Mouse (Mus musculus) hindbrain, postnatal 0 days (tissue): ENCODE measurements at regions not wholly inside any gene's neighbourhood (a gene's known extent, or its start where the extent isn't known, plus 50 kb on each side); places are given as distances from the start of the nearest gene placed in this dataset.

ENCODE experiments used
- ATAC-seq: fragments of 200-750 bp; cut with Nextera tagmentation; 2 replicates; pipeline ENCODE4 v1.8.0; 2017; ENCODE audit warnings: mild to moderate bottlenecking, moderate TSS enrichment, moderate library complexity
- DNase-seq: peaks from one replicate; pipeline ENCODE4 v3.0.0-alpha.2; 2015; ENCODE audit warnings: low spot score
- H3K27ac ChIP-seq: fragments of 300-500 bp; sonication (generic); 2 replicates; pipeline ENCODE4 v1.5.1; 2014; ENCODE audit warnings: mild to moderate bottlenecking
- H3K27me3 ChIP-seq: fragments of 300-500 bp; sonication (generic); 2 replicates; pipeline ENCODE4 v1.6.1; 2014; ENCODE audit warnings: low read length, mixed read lengths; ENCODE audit not compliant: insufficient read depth
- H3K36me3 ChIP-seq: fragments of 300-500 bp; sonication (generic); 2 replicates; pipeline ENCODE4 v1.6.1; 2014; ENCODE audit warnings: low read length, mixed read lengths; ENCODE audit not compliant: insufficient read depth
- H3K4me1 ChIP-seq: fragments of 300-500 bp; sonication (generic); 2 replicates; pipeline ENCODE4 v1.6.1; 2014; ENCODE audit warnings: antibody characterized with exemption, low read length, mixed read lengths; ENCODE audit not compliant: insufficient read depth
- H3K4me2 ChIP-seq: fragments of 300-500 bp; sonication (generic); 2 replicates; pipeline ENCODE4 v1.6.1; 2014; ENCODE audit warnings: low read depth, mild to moderate bottlenecking, low read length, moderate library complexity, mixed read lengths
- H3K4me3 ChIP-seq: fragments of 300-500 bp; sonication (generic); 2 replicates; pipeline ENCODE4 v1.5.1; 2014; ENCODE audit warnings: low read length
- H3K9ac ChIP-seq: fragments of 300-500 bp; sonication (generic); replicated peaks from 2 replicates; pipeline ENCODE4 v1.6.1; 2014; ENCODE audit warnings: mild to moderate bottlenecking, low read length, moderate library complexity, mixed read lengths
- H3K9me3 ChIP-seq: fragments of 300-500 bp; sonication (generic); 2 replicates; pipeline ENCODE4 v1.6.1; 2016; ENCODE audit warnings: low read length, mixed read lengths
- CTCF ChIP-seq: IDR thresholded peaks from 2 replicates; pipeline ENCODE4 v1.5.1; 2016; ENCODE audit warnings: antibody characterized with exemption, control low read depth, low read depth
- WGBS: fragments of 180-500 bp; shearing (Covaris S2); extraction: QIAGEN DNeasy Blood & Tissue Kit; methylation state at CpG from one replicate; pipeline ENCODE4 v1.1.7; 2014; 5-methylcytosine and 5-hydroxymethylcytosine counted together

DNA sequence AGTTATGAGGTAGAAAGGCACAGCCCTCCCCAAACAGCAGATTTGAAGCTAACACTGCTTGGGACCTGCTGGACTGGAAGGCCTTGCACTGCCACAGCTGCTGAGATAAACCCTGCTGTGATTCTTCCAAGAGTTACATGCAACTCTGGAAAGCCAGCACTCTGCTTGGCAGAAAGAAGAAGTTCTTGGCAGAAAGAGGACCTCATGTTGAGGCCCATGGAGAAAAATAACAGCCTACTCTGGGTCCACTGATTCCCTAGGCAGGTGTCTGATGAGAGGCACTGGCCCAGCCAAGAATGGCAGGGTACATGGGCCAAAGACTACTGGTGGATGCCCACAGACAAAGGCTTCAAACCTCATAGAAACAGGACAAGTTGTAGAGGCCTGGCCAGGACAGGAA, 714.0 kb upstream of the Igfbp3 start:
- H3K36me3 ChIP-seq, result no peaks in the 10 kb centered on the region
- no peaks in the 10 kb centered on the region for H3K27me3 ChIP-seq
- no peak for ATAC-seq
- no peak overlapping the region for H3K9ac ChIP-seq
- no peak for TF ChIP-seq CTCF
- no peak overlapping the region for H3K4me3 ChIP-seq
- no peaks in the 10 kb centered on the region for H3K4me1 ChIP-seq
- no peak overlapping the region for H3K27ac ChIP-seq
- H3K9me3 ChIP-seq, result no peaks in the 10 kb centered on the region
- no peak overlapping the region for H3K4me2 ChIP-seq
- no peak for DNase-seq

DNA sequence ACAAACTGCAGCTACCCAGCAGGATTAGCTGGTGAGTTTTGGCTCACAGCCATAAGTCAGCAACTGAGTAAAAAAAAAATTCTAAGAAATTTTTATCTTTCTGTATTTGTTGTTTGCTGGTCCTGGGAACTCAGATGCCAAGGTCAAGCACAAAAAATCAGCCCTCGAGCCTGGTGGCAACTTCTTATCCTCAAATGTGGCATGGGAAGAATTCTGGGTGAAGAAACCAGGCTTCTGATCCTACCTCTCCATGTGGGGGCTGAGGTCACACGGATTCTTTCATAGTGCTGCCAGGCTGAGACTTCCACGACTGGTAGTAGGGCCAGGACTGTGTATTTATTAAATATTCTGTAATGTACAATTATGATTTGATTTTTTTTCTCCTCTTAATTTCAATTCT, 698.3 kb upstream of the Igfbp3 start:
- Histone ChIP-seq H3K36me3 (no peaks in the 10 kb centered on the region), H3K9me3 (no peaks in the 10 kb centered on the region), H3K4me1 (no peaks in the 10 kb centered on the region), H3K4me3 (no peak overlapping the region), H3K9ac (no peak overlapping the region), H3K27me3 (no peaks in the 10 kb centered on the region), H3K27ac (no peak overlapping the region), H3K4me2 (no peak overlapping the region)
- no peak for ATAC-seq
- TF ChIP-seq CTCF, result no peak
- no peak for DNase-seq
- 54% methylated on average over 3 of the region's 3 CpGs for WGBS

DNA sequence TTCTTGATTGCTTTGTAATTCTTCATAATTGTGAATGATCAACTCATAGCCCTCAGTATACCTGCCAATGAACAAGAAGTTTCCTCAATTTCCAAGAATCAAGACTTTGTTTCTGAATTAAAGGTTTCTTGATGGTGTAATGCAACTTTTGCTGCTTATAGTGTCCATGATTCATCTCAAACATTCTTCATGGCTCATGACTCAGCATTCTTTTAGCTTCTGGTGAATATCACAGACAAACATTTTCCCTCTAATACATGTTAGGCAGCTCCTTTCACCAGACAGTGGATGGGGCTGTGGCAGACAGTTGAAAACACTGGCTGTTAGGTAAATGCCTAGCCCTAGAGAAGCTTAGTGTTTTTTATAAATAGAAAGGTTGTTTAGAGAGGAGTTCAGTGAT, 686.5 kb upstream of the Igfbp3 start:
- TF ChIP-seq CTCF, result no peak
- ATAC-seq (no peak), DNase-seq (no peak)
- no peak overlapping the region for H3K4me3 ChIP-seq
- H3K27ac ChIP-seq, result no peak overlapping the region
- no peak overlapping the region for H3K4me2 ChIP-seq
- H3K9me3 ChIP-seq, result no peaks in the 10 kb centered on the region
- H3K9ac ChIP-seq, result no peak overlapping the region
- no peaks in the 10 kb centered on the region for H3K36me3 ChIP-seq
- H3K4me1 ChIP-seq, result no peaks in the 10 kb centered on the region
- no peaks in the 10 kb centered on the region for H3K27me3 ChIP-seq

DNA sequence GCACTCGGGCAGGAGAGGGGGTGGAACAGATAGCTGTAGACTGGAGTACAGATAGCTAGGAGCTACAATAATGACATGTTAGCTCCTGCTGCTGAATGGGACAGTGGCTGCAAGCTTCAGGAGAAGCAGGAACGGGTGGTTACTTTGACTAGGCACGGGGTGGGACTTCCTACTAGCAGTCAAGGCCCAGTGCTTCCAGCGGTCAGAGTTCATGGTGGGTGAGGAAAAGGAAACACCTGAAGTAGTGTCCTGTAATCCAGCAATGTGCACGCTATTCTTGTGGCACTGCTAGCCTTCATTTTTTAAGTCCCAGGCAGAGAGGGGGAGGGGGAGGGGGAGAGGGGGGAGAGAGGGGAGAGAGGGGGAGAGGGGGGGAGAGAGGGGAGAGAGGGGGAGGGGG, 684.5 kb upstream of the Igfbp3 start:
- 76% methylated on average over 5 of the region's 5 CpGs for WGBS
- H3K9ac ChIP-seq, result no peak overlapping the region
- H3K27me3 ChIP-seq, result no peaks in the 10 kb centered on the region
- H3K27ac ChIP-seq, result no peak overlapping the region
- H3K36me3 ChIP-seq, result no peaks in the 10 kb centered on the region
- no peak overlapping the region for H3K4me2 ChIP-seq
- H3K4me3 ChIP-seq, result no peak overlapping the region
- no peak for ATAC-seq
- DNase-seq, result no peak
- TF ChIP-seq CTCF, result no peak
- H3K9me3 ChIP-seq, result no peaks in the 10 kb centered on the region
- H3K4me1 ChIP-seq, result no peaks in the 10 kb centered on the region

DNA sequence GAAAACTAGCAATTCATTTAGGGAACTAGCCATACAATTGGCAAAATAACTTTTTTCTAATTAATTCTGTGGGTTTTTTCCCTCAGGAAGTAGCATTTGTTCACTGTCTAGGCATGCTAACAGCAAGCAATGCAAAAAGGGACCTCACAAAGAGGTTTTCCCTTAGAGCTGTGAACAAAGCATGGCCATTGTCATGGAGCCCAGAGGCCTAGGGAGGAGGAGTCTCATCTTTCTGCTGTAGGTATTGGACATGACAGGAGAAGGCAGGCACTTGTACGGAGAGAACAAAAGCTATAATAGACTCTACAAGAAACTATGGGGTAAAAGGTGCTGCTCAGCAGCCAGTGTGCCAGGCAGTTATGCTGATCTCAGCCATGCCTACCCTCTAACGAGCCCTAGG, 666.8 kb upstream of the Igfbp3 start:
- Histone ChIP-seq H3K9me3 (no peaks in the 10 kb centered on the region), H3K27me3 (no peaks in the 10 kb centered on the region), H3K27ac (no peak overlapping the region), H3K4me2 (no peak overlapping the region), H3K36me3 (no peaks in the 10 kb centered on the region), H3K9ac (no peak overlapping the region), H3K4me1 (no peaks in the 10 kb centered on the region), H3K4me3 (no peak overlapping the region)
- WGBS, result 25% methylated on average over 2 of the region's 2 CpGs
- no peak for ATAC-seq
- DNase-seq, result no peak
- no peak for TF ChIP-seq CTCF

DNA sequence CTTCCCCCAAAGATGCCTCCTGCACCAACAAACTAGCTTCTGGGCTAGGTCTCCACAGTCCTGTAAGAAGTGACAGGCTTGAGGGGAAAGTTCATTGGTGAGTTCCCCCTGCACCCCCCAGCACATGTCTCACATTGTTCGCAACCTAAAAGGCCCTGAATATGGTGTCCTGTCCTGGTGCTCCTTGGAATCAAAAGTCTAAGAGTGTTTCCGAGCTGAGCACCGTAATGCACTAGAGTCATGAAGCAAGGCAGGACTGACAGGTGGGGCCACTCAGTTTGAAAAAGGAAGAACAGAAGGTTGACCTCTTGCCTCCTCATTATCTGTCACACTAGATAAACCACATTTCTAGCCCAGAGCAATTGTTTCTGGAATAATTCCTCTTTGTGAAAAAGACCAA, 650.4 kb upstream of the Igfbp3 start:
- ATAC-seq, result no peak
- Histone ChIP-seq H3K9ac (no peak overlapping the region), H3K4me1 (no peaks in the 10 kb centered on the region), H3K9me3 (no peaks in the 10 kb centered on the region), H3K36me3 (no peaks in the 10 kb centered on the region), H3K27me3 (no peaks in the 10 kb centered on the region), H3K27ac (no peak overlapping the region), H3K4me3 (no peak overlapping the region), H3K4me2 (no peak overlapping the region)
- no peak for DNase-seq
- 81% methylated on average over 3 of the region's 3 CpGs for WGBS
- no peak for TF ChIP-seq CTCF

DNA sequence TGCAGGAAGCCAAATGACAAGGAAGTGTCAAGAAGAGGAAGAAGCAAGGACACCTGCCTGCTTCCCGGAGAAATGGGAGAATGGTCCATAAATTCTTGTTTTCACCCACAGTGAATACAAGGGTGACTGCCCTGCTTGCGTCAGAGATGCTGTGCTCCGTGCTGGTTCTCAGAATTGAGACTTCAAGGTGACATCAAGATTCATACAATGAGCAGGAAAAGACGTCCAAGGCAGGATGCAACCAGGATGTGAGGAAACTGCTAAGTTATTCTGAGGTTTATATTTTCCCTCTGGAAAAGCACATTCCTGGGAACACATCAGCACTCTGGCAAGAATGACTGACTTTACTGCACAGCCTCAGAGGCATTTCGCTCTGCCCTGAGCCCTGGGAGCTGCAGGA, 650.0 kb upstream of the Igfbp3 start:
- H3K4me1 ChIP-seq, result no peaks in the 10 kb centered on the region
- TF ChIP-seq CTCF, result no peak
- no peak overlapping the region for H3K27ac ChIP-seq
- WGBS, result 81% methylated on average over 5 of the region's 5 CpGs
- no peaks in the 10 kb centered on the region for H3K9me3 ChIP-seq
- no peaks in the 10 kb centered on the region for H3K36me3 ChIP-seq
- DNase-seq (no peak), ATAC-seq (no peak)
- no peaks in the 10 kb centered on the region for H3K27me3 ChIP-seq
- no peak overlapping the region for H3K4me2 ChIP-seq
- no peak overlapping the region for H3K9ac ChIP-seq
- H3K4me3 ChIP-seq, result no peak overlapping the region

DNA sequence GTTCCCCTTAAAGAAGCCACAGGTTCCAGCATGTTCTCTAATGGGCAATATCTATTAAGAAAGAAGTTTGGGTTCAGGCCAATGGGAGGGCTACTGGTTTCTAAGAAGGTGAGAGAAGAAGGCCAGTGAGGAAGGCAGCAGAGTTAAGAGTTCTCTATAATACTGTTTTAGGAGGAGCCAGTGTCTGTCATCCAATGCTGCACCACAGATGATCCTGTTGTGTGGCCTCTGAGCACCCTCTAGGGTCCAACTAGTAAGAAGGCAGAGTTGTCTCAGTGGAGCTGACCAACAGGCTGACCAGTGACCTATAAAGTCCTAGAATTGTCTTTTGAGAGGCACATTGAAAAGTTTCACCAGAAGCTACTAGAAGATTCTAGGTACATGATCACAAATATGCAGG, 648.8 kb upstream of the Igfbp3 start:
- DNase-seq, result no peak
- Histone ChIP-seq H3K27ac (no peak overlapping the region), H3K4me1 (no peaks in the 10 kb centered on the region), H3K9me3 (no peaks in the 10 kb centered on the region), H3K4me2 (no peak overlapping the region), H3K9ac (no peak overlapping the region), H3K27me3 (no peaks in the 10 kb centered on the region), H3K4me3 (no peak overlapping the region), H3K36me3 (no peaks in the 10 kb centered on the region)
- ATAC-seq, result no peak
- TF ChIP-seq CTCF, result peak; percentile 12; the same call in 1 of the 2 replicates
